Mouse (Mus musculus) kidney, postnatal 14 days (tissue): Measurements from ENCODE around the gene Pde12.

Experiments used
- DNase-seq: peaks from one replicate; pipeline ENCODE4 v3.0.0; 2022; ENCODE audit warnings: mixed read lengths

The Pde12 gene

DNA sequence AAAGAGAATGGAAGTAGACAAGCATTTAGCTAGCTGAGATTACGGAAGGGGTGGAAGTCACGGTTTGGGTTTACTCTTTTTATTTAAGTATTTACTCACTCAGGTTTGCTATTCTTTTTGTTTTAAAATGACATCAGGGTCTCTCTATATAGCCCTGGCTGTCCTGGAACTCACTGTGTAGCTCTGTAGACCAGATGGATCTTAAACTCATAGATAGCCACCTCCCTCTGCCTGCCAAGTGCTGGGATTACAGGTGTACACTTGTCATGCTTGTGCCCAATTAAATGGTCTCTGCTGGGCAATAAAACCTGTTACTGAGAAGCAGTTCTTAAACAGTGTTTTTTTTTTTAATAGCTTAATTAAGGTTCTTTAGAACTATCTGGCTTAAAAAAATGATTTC is 29.7 kb downstream of the Pde12 start:
- peak; percentile 23 for DNase-seq

DNA sequence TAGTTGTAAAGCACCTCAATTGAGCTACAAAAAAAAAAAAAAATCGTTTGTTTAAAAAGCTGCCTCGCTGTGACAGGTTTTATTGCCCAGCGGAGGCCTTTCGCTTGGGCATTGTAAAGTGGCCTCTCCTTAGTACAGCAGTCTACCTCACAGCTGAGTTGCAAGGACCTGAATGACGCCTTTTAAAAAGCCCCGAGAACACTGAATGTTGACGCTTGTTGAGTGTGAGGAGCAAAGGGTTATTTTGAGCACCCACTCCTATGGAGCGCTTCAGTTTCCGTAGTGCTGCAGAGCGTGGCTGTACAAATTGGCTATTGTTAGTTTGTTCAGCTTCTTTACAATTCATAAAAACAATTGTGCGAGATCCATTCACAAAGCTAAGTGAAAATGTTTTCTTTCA is 30.4 kb downstream of the Pde12 start:
- no peak for DNase-seq

DNA sequence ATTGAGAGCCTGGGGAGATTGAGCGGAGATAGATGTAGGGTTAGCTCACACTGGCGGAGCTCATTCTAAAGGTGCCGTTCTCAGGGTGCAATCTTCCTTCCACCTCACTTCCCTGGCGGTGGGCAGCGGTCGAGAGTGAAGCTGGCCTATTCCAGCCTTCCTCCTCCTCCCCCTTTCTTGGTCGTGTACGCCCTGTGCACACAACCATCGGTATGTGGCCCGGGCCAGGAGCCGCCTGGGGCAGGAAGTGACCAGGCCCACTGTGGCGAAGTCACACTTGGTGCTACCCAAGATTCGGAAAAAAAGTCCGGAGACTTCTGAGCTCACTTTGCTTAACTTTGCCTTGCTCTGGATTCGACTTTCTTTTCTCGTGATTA is 31.0 kb downstream of the Pde12 start:
- DNase-seq = peak; percentile 79

DNA sequence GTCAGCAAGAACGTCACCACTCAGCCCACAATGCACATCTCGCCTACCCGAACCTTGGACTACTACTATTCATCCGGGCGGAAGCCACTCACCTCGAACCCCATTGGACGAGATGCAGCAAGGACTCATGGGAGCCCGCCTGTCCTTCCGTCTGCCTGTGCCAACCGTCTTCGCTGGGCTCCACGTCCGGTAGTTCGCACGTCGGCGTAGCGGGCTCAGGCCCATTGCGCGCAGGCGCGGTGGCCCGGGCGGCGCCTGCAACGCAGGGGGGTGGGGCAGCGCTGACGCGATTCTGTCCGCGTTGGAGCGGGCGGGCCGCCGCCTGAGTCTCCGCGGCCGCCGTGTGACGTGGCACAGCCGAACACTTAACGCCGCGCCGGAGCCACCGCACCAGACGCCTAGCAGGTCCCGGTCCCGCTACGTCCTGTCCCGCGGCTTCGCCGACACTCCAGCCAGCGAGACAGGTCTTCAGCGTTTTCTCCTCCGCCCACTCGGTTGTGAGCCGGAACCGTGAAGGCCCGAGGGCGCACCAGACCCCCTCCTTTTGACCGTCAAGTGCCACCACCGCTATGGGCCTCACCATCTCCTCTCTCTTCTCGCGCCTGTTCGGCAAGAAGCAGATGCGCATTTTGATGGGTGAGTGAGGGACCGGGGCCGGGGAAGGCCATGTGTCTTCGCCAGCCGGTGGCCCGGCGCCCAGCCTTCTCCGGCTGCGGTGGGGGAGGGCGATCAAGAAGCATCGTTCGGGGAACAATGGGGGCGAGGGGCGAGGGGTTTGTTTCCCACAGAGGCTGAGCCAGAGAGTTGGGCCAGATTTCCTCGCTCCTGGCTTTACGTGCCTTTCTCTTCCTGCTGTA is 31.6 kb downstream of the Pde12 start, which contains the start of gene Arf4:
Gene Arf4 (plus strand): TSS at position 224 of the 857 bp plus-strand sequence.
- peak; percentile 99 for DNase-seq

DNA sequence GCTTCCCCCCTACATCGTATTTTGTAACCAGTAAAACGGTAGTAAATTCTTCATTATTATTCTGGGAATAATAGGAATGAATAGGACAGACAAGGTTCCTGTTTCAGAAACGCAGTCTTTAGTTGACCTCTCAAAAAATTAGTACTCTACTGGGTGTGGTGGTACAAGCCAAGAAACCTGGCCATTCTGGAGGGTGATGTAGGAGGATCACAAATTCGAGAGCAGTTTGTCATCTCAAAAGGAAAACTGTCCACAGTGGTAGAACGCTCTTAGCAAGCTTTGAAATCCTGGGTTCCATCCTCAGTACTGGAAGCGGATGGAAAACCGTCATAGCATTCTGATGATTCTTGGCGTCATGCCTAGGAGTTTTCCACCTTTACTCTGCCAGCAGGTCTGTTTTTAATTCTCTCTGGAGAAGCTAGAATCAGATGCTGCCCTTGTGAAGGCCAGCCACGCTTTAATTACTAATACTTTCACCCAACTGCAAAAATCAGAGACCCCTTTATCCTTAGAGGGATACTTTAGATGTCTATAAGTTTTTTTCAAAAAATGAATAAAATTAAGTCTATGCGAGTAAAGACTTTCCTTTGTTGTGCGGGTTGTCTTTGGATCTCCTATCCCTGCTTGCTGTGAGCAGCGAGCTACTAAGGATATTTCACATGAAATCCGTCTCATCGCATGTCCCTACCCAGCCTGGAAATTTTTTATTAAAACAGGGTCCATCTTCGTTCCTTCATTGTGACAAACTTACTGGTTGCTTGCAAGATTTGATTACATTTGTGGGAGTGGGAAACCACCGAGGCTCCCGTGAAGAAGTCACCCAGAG is 32.4 kb downstream of the Pde12 start:
- peak; percentile 76 for DNase-seq

DNA sequence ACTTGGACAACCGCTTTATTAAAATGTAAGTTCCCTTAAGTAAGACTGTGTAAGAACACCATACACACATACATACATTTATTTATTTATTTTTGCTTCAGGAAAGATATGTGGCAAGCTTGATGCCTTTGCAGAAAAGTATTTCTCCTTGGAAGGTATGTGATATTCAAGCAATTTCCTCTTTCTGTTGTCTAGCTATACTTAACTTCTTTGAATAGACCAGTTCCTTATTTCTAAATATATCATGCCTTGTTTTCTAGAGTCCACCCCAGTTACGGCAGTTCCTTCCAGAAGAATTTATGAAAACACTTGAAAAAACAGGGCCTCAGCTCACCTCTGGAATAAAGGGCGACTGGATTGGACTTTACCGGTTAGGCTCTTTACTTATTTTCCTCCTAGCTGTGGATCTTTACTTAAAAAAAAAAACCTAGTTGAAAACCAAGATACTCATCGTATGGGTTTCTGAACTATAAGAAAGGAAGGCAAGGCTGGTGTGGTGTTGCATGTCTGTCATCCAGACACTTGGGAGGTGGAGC is 43.0 kb downstream of the Pde12 start:
- peak; percentile 16 for DNase-seq

DNA sequence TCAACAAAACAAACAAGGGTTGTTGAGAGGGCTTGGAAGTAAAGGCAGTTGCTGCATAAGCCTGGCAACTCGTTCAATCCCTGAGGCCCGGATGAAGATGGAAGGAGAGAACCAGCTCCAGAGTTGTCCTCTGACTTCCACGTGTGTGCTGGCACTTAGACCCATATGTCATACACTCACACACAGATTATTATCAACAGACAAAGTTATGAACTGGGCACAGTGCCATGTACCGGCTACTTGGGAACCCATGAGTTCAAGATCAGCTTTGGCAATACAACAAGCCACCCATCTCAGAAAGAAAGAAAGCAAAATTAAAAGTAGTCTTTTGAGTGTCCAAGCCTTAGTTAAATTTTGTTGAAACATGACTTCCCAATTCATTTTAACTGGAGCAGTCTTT is 44.4 kb downstream of the Pde12 start:
- no peak for DNase-seq

DNA sequence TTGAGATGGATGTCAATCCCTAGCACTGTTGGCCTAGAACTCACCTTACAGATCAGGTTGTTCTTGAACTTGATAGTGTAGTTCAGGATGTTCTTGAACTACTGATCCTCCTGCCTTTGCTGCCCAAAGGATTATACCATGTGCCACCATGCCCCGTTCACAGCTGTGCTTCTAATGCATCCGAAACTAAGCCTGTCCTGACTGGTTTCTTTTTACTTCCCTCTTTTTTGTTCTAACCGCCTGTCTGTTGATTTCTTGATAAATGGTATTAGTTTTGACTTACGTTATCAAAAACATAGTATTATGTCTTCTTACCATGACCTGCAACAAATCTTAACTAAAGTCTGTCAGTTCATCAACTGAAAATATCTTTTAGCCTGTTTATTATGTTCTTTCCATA is 59.0 kb downstream of the Pde12 start:
- DNase-seq = no peak
